Mouse (Mus musculus): ENCODE data around the gene Ubr3. TPM values are rescaled to one million over a fixed set of nuclear protein-coding genes. Genes with fewer than 3 reads are reported as not detected.
A peak's percentile ranks its signal among the peaks of the same experiment; 100 is the strongest.

Gene Ubr3
- polyA plus RNA-seq, 1 experiment from 2014 or later: 12.3 TPM

DNA sequence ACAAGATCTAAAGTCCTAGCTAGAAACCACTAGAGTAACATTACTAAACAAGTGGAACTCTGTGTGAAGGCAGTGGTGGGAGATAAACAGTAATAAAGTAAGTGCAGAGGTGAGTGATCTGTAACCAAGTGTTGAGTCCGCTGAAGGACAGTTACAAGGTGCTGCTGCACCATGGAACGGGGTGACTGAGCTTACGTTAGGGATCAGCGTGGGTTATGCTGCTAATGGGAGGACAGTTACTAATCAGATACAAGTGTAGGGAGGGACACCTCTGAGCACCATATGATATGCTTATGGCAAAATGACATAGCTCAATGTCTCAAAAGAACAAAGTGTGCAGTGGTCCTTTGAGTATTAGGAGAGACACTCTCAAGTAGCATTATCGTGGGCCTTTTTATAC lies 39.3 kb downstream of the Ubr3 start:
- H3K27me3 ChIP-seq (replicated peaks; ENCODE audit: control insufficient read depth, insufficient read depth, low read length): no peaks in the 10 kb centered on the region
- no peak overlapping the region for H3K4me2 ChIP-seq (ENCODE audit: low read length)
- WGBS: 96% methylated on average over 5 of the region's 5 CpGs
- H3K4me1 ChIP-seq (ENCODE audit: control insufficient read depth, insufficient read depth, low read length): no peaks in the 10 kb centered on the region
- peaks cover 32% of the 10 kb centered on the region; the same call in 1 of the 2 replicates for H3K36me3 ChIP-seq (ENCODE audit: control insufficient read depth, insufficient read depth, low read length)
- no peak overlapping the region for H3K4me3 ChIP-seq (ENCODE audit: low read depth, low read length)
- ATAC-seq (no peak), DNase-seq (ENCODE audit: low spot score) (no peak)
- no peak overlapping the region for H3K27ac ChIP-seq (ENCODE audit: low read depth, low read length)
- H3K9ac ChIP-seq (ENCODE audit: low read length): no peak overlapping the region
- no peaks in the 10 kb centered on the region for H3K9me3 ChIP-seq (replicated peaks; ENCODE audit: control insufficient read depth, low read length)

DNA sequence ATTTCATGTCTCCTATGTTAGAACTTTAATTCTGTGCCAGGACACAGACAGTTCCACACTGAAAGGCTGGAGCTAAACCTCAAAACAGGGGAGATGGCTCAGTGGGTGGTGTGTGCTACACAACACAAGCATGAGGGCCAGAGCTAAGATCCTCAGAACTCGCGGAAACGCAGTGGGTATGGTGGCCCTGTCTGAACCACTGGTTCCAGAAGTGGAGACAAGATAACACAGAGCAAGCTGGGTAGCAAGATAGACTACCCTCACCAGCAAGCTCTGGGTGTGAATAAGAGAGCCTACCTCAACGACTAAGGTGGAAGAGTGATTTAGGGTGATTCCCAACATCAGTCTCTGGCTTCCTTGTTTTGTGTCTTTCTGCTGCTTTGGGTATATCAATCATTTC lies 42.2 kb downstream of the Ubr3 start:
- ATAC-seq: no peak
- WGBS: 91% methylated on average over 4 of the region's 4 CpGs
- Histone ChIP-seq H3K9ac (ENCODE audit: low read length) (no peak overlapping the region), H3K27me3 (replicated peaks; ENCODE audit: control insufficient read depth, insufficient read depth, low read length) (no peaks in the 10 kb centered on the region), H3K4me3 (ENCODE audit: low read depth, low read length) (no peak overlapping the region), H3K4me2 (ENCODE audit: low read length) (no peak overlapping the region), H3K36me3 (ENCODE audit: control insufficient read depth, insufficient read depth, low read length) (peaks cover 25% of the 10 kb centered on the region; the same call in 1 of the 2 replicates), H3K4me1 (ENCODE audit: control insufficient read depth, insufficient read depth, low read length) (no peaks in the 10 kb centered on the region), H3K9me3 (replicated peaks; ENCODE audit: control insufficient read depth, low read length) (no peaks in the 10 kb centered on the region), H3K27ac (ENCODE audit: low read depth, low read length) (no peak overlapping the region)
- DNase-seq (ENCODE audit: low spot score): no peak

DNA sequence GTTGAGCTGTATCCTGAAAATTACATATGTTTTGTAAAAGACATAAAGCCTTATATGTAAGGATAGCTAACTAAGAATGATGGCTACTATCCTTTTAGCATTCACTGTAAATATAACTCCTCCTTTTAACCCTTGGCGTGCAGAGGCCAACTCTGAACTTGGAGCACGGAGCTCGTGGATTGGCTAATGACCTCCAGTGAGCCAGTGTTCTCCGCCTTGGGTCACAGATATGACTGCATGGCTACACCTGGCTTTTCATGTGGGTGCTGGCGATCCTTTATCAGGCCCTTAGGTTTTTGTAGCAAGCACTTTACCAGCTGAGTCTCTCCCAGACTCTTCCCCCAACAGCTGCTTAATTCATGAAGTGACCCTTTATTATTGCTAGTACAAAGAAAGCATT lies 42.6 kb downstream of the Ubr3 start:
- H3K4me3 ChIP-seq (ENCODE audit: low read depth, low read length): no peak overlapping the region
- WGBS: 92% methylated on average over 5 of the region's 5 CpGs
- no peak for ATAC-seq
- no peaks in the 10 kb centered on the region for H3K4me1 ChIP-seq (ENCODE audit: control insufficient read depth, insufficient read depth, low read length)
- no peak overlapping the region for H3K9ac ChIP-seq (ENCODE audit: low read length)
- H3K36me3 ChIP-seq (ENCODE audit: control insufficient read depth, insufficient read depth, low read length): peaks cover 21% of the 10 kb centered on the region; the same call in 1 of the 2 replicates
- no peak overlapping the region for H3K27ac ChIP-seq (ENCODE audit: low read depth, low read length)
- DNase-seq (ENCODE audit: low spot score): no peak
- H3K9me3 ChIP-seq (replicated peaks; ENCODE audit: control insufficient read depth, low read length): no peaks in the 10 kb centered on the region
- H3K4me2 ChIP-seq (ENCODE audit: low read length): no peak overlapping the region
- H3K27me3 ChIP-seq (replicated peaks; ENCODE audit: control insufficient read depth, insufficient read depth, low read length): no peaks in the 10 kb centered on the region

DNA sequence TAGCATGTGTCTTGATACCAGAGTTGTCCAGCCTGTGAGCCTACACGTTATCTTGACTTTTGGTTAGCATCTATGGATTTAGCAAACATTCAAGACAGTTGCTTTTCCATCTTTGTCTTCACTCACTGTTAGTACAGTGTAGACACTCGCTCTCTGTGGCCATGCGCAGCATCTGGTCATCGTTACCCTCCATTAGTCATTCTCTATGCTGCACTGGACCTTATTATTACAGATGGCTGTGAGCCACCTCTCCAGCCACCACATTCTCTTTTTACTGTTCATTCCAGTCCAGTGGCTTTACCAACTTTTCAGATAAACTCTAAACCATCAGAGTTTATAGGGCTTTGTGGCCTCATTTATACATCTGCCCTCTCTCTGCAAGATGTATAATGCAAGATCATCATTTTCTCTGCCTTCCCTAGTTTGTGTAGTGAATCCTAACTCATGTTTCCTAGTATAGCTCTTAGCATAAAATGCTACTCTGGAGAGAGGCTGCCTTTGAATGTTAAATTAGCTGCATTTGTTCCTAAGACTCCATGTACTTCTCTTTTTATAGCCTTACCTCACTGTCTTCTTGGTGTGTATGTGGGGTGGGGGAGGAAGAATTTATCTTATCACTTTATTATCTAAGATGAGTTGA lies 44.5 kb downstream of the Ubr3 start:
- WGBS: 88% methylated on average over 4 of the region's 4 CpGs

DNA sequence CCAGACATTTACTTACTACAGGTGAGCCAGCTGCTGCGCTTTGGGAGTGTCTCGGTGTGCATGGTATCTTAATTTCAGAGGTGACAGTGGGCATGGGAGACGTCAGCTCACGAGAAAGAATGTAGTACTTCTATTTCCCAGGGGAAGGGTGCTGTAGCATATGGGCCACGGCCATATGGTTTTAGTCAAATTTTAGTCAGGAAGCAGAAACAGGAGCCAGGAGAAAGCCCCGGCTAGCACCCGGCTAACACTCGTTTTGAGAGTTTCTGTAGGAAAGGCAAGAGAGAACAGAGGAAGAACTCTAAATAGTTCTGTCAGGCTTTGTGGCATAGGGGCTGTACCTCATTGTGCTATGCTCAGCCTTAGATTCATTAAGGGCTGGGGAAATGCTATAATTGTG lies 55.8 kb downstream of the Ubr3 start:
- Histone ChIP-seq H3K4me1 (ENCODE audit: control insufficient read depth, insufficient read depth, low read length) (no peaks in the 10 kb centered on the region), H3K27ac (ENCODE audit: low read depth, low read length) (no peak overlapping the region), H3K4me2 (ENCODE audit: low read length) (no peak overlapping the region), H3K4me3 (ENCODE audit: low read depth, low read length) (no peak overlapping the region), H3K9ac (ENCODE audit: low read length) (no peak overlapping the region), H3K27me3 (replicated peaks; ENCODE audit: control insufficient read depth, insufficient read depth, low read length) (no peaks in the 10 kb centered on the region), H3K9me3 (replicated peaks; ENCODE audit: control insufficient read depth, low read length) (no peaks in the 10 kb centered on the region), H3K36me3 (ENCODE audit: control insufficient read depth, insufficient read depth, low read length) (peaks cover 33% of the 10 kb centered on the region)
- DNase-seq (ENCODE audit: low spot score) (no peak), ATAC-seq (no peak)
- WGBS: 84% methylated on average over 8 of the region's 8 CpGs

More for the DNA sequence above, 44.5 kb downstream of the Ubr3 start:
- Histone ChIP-seq H3K9ac (ENCODE audit: low read length) (no peak overlapping the region), H3K4me1 (ENCODE audit: control insufficient read depth, insufficient read depth, low read length) (no peaks in the 10 kb centered on the region), H3K27me3 (replicated peaks; ENCODE audit: control insufficient read depth, insufficient read depth, low read length) (no peaks in the 10 kb centered on the region), H3K36me3 (ENCODE audit: control insufficient read depth, insufficient read depth, low read length) (peaks cover 18% of the 10 kb centered on the region; the same call in 1 of the 2 replicates), H3K9me3 (replicated peaks; ENCODE audit: control insufficient read depth, low read length) (no peaks in the 10 kb centered on the region), H3K4me2 (ENCODE audit: low read length) (no peak overlapping the region), H3K4me3 (ENCODE audit: low read depth, low read length) (no peak overlapping the region), H3K27ac (ENCODE audit: low read depth, low read length) (no peak overlapping the region; the same call in 1 of the 2 replicates)
- ATAC-seq (no peak), DNase-seq (ENCODE audit: low spot score) (no peak)

DNA sequence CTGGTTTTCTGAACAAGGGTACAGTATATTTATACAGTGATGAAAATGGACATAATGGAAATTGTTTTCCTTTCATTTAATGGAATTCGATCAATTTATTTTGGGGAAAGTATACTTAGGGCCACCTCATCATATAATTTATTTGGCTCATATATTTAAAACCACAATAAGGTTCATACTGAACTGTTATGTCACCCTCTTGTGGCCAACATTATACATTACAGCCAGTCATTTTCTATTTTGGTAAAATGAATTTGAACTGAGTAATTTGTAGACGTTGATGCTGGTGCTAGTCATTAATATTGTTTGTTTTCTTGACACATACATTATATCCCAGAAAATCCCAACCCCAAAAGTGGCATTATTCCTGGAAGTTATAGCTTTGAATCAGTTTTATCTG lies 58.6 kb downstream of the Ubr3 start:
- no peak for ATAC-seq
- WGBS: 44% methylated on average over 2 of the region's 2 CpGs
- H3K27ac ChIP-seq (ENCODE audit: low read depth, low read length): no peak overlapping the region
- H3K27me3 ChIP-seq (replicated peaks; ENCODE audit: control insufficient read depth, insufficient read depth, low read length): no peaks in the 10 kb centered on the region
- H3K9me3 ChIP-seq (replicated peaks; ENCODE audit: control insufficient read depth, low read length): no peaks in the 10 kb centered on the region
- H3K4me1 ChIP-seq (ENCODE audit: control insufficient read depth, insufficient read depth, low read length): no peaks in the 10 kb centered on the region
- peaks cover 29% of the 10 kb centered on the region for H3K36me3 ChIP-seq (ENCODE audit: control insufficient read depth, insufficient read depth, low read length)
- peak; percentile 68 for DNase-seq (ENCODE audit: low spot score)
- no peak overlapping the region for H3K4me2 ChIP-seq (ENCODE audit: low read length)
- H3K9ac ChIP-seq (ENCODE audit: low read length): no peak overlapping the region
- no peak overlapping the region for H3K4me3 ChIP-seq (ENCODE audit: low read depth, low read length)

DNA sequence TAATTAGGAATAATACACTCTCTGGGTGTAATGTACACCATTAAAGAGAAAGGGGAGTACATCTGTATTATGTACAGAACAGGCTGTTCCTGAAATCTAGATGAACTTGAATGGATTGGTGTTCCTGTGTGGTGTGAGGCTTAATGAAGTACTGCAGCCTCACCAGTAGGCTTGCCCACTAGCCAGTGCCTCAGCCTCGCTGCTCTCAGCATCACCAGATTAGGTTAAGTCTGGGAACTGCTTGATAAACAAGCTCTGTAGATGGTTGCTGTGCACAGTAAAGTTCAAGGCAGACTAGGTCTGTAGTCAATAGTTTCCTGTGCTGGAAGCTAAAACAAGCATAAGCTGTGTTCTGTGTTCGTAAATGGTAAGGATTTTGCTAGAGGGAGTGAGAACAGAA lies 60.6 kb downstream of the Ubr3 start:
- Histone ChIP-seq H3K27me3 (replicated peaks; ENCODE audit: control insufficient read depth, insufficient read depth, low read length) (no peaks in the 10 kb centered on the region), H3K4me1 (ENCODE audit: control insufficient read depth, insufficient read depth, low read length) (no peaks in the 10 kb centered on the region), H3K4me2 (ENCODE audit: low read length) (no peak overlapping the region), H3K4me3 (ENCODE audit: low read depth, low read length) (no peak overlapping the region), H3K9ac (ENCODE audit: low read length) (no peak overlapping the region), H3K27ac (ENCODE audit: low read depth, low read length) (no peak overlapping the region), H3K36me3 (ENCODE audit: control insufficient read depth, insufficient read depth, low read length) (peaks cover 42% of the 10 kb centered on the region), H3K9me3 (replicated peaks; ENCODE audit: control insufficient read depth, low read length) (no peaks in the 10 kb centered on the region)
- whole genome bisulfite sequencing: 96% methylated on average over 2 of the region's 2 CpGs
- DNase-seq (ENCODE audit: low spot score): no peak
- no peak for ATAC-seq

DNA sequence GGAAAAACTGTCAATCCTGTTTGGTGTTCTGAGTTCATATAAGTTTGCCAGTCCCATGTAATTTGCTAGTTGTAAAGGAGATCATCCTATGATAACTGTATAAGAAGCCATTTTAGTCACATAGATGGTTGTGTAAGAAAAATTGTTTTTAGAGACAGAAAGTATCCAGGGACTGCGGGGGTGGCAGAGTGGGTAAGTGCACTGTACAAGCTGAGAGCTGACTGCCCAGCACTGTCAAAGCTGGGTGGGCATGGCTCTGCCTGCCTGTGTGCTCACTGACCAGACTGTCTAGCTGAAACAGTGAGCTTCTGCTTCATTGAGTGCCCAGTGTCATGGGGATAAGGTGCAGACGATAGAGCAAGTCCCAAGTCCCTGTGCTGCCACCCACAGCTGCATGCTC lies 77.8 kb downstream of the Ubr3 start:
- Histone ChIP-seq H3K4me3 (ENCODE audit: low read depth, low read length) (no peak overlapping the region), H3K27me3 (replicated peaks; ENCODE audit: control insufficient read depth, insufficient read depth, low read length) (no peaks in the 10 kb centered on the region), H3K27ac (ENCODE audit: low read depth, low read length) (no peak overlapping the region), H3K4me2 (ENCODE audit: low read length) (no peak overlapping the region), H3K4me1 (ENCODE audit: control insufficient read depth, insufficient read depth, low read length) (no peaks in the 10 kb centered on the region), H3K9ac (ENCODE audit: low read length) (no peak overlapping the region), H3K36me3 (ENCODE audit: control insufficient read depth, insufficient read depth, low read length) (peaks cover 42% of the 10 kb centered on the region), H3K9me3 (replicated peaks; ENCODE audit: control insufficient read depth, low read length) (no peaks in the 10 kb centered on the region)
- 92% methylated on average over 2 of the region's 2 CpGs for WGBS
- DNase-seq (ENCODE audit: low spot score) (no peak), ATAC-seq (no peak)

DNA sequence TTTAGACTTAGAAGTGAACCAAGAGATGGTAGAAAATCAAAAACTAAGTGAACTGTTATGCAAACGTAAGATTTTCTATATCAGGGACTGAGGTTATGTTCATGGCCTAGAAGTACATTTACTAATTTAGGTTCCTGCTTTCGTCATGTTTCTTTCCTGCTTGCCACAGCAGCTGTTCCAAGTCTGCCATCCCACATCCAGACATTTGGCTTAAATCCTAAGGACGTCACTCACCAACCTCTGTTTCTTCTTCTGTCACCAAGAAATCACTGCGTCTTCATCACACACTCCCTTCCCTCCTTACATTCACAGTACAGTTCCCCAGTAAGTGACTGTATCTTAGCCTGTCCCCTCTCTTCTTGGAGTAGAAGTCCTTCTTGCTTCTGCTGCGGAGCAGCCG lies 92.2 kb downstream of the Ubr3 start:
- Histone ChIP-seq H3K36me3 (ENCODE audit: control insufficient read depth, insufficient read depth, low read length) (peaks cover 45% of the 10 kb centered on the region), H3K4me3 (ENCODE audit: low read depth, low read length) (no peak overlapping the region), H3K9me3 (replicated peaks; ENCODE audit: control insufficient read depth, low read length) (no peaks in the 10 kb centered on the region), H3K4me1 (ENCODE audit: control insufficient read depth, insufficient read depth, low read length) (no peaks in the 10 kb centered on the region), H3K4me2 (ENCODE audit: low read length) (no peak overlapping the region), H3K27me3 (replicated peaks; ENCODE audit: control insufficient read depth, insufficient read depth, low read length) (no peaks in the 10 kb centered on the region), H3K9ac (ENCODE audit: low read length) (no peak overlapping the region), H3K27ac (ENCODE audit: low read depth, low read length) (no peak overlapping the region)
- ATAC-seq: no peak
- no peak for DNase-seq (ENCODE audit: low spot score)
- WGBS: 90% methylated on average over 6 of the region's 6 CpGs
